Mouse (Mus musculus) spleen, adult 2 months (tissue): ENCODE measurements at regions not wholly inside any gene's neighbourhood (a gene's known extent, or its start where the extent isn't known, plus 50 kb on each side); places are given as distances from the start of the nearest gene placed in this dataset.

Experiments
- DNase-seq, 2 experiments: peaks; one replicate each; pipeline versions ENCODE4 v3.0.0 to v3.0.0-alpha.2; 2012 to 2021; ENCODE audit warnings: low spot score in 2 of 2, low read depth in 1 of 2
- H3K27ac ChIP-seq: fragments of 200-500 bp; 2 replicates; pipeline ENCODE4 v1.5.1; 2012; ENCODE audit warnings: low read length, inconsistent platforms; ENCODE audit not compliant: insufficient read depth
- H3K27me3 ChIP-seq: fragments of 200-500 bp; 2 replicates; pipeline ENCODE4 v1.6.1; 2012; ENCODE audit warnings: mild to moderate bottlenecking, moderate library complexity, low read length, inconsistent platforms; ENCODE audit not compliant: control insufficient read depth, insufficient read depth
- H3K36me3 ChIP-seq: fragments of 200-500 bp; 2 replicates; pipeline ENCODE4 v1.6.1; 2012; ENCODE audit warnings: mild to moderate bottlenecking, low read length, inconsistent platforms; ENCODE audit not compliant: control insufficient read depth, insufficient read depth
- H3K4me1 ChIP-seq: fragments of 200-500 bp; 2 replicates; pipeline ENCODE4 v1.6.1; 2011; ENCODE audit warnings: inconsistent platforms; ENCODE audit not compliant: control insufficient read depth, insufficient read depth, insufficient read length
- H3K4me3 ChIP-seq: fragments of 200-500 bp; 2 replicates; pipeline ENCODE4 v1.5.1; 2011; ENCODE audit warnings: mild to moderate bottlenecking, inconsistent platforms; ENCODE audit not compliant: insufficient read depth, insufficient read length; ENCODE audit errors: extremely low read depth
- CTCF ChIP-seq: fragments of 200-500 bp; IDR thresholded peaks from 2 replicates; pipeline ENCODE4 v1.5.1; 2011; ENCODE audit warnings: mild to moderate bottlenecking, inconsistent platforms; ENCODE audit not compliant: insufficient read depth, insufficient read length, insufficient replicate concordance; ENCODE audit errors: extremely low read depth
- POLR2A ChIP-seq: fragments of 200-500 bp; IDR thresholded peaks from 2 replicates; pipeline ENCODE4 v1.6.1; 2011; ENCODE audit warnings: low read depth, low read length, inconsistent platforms
- WGBS: fragments of 180-500 bp; shearing (Covaris S2); methylation state at CpG from one replicate; pipeline ENCODE4 v1.1.7; 2018; 5-methylcytosine and 5-hydroxymethylcytosine counted together

GRCm38 (mm10) chr3:38231506-38231905 is 253.1 kb downstream of the Ankrd50 start:
- 78% methylated on average over 3 of the region's 3 CpGs for WGBS
- TF ChIP-seq CTCF (no peak), POLR2A (no peak)
- DNase-seq, result no peak
- H3K27me3 ChIP-seq, result no peaks in the 10 kb centered on the region
- no peaks in the 10 kb centered on the region for H3K36me3 ChIP-seq
- H3K4me1 ChIP-seq, result no peaks in the 10 kb centered on the region
- no peak overlapping the region for H3K27ac ChIP-seq
- no peak overlapping the region for H3K4me3 ChIP-seq

GRCm38 (mm10) chr3:38230796-38231195 is 253.8 kb downstream of the Ankrd50 start:
- no peaks in the 10 kb centered on the region for H3K27me3 ChIP-seq
- TF ChIP-seq POLR2A (no peak), CTCF (no peak)
- no peaks in the 10 kb centered on the region for H3K36me3 ChIP-seq
- no peak for DNase-seq
- H3K27ac ChIP-seq, result no peak overlapping the region
- H3K4me3 ChIP-seq, result no peak overlapping the region
- WGBS, result 92% methylated on average over 6 of the region's 6 CpGs
- no peaks in the 10 kb centered on the region for H3K4me1 ChIP-seq

- H3K27me3 ChIP-seq, result no peaks in the 10 kb centered on the region
- H3K4me3 ChIP-seq, result no peak overlapping the region
- no peaks in the 10 kb centered on the region for H3K4me1 ChIP-seq
- no peak for DNase-seq
- 90% methylated on average over 5 of the region's 5 CpGs for WGBS
- H3K36me3 ChIP-seq, result no peaks in the 10 kb centered on the region
- no peak overlapping the region for H3K27ac ChIP-seq
- no peak for TF ChIP-seq POLR2A
- TF ChIP-seq CTCF, result no peak
These were observed 255.0 kb downstream of the Ankrd50 start for GRCm38 (mm10) chr3:38229686-38230085.

DNA sequence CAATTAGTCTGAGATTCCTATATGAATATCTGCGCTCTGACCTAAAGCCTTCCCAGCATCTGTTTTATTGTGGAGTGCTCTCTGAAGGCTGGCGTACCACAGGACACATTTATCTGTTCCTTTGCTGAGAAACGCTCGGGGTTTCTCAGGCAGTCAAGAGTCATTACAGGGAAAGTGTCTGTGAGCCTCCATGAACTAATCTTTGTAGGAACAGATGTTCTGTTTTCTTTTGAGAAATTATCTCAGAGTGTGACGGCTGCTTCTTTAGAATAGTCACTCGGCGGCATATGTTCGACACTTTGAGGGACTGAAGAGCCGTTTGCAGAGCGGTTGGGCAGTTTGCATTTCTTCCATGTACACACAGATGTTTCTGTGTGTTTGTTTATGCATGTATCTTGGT is 255.6 kb downstream of the Ankrd50 start:
- Histone ChIP-seq H3K27ac (no peak overlapping the region), H3K4me3 (no peak overlapping the region), H3K4me1 (no peaks in the 10 kb centered on the region), H3K27me3 (no peaks in the 10 kb centered on the region), H3K36me3 (no peaks in the 10 kb centered on the region)
- no peak for DNase-seq
- no peak for TF ChIP-seq CTCF
- no peak for TF ChIP-seq POLR2A
- 85% methylated on average over 10 of the region's 10 CpGs for WGBS

GRCm38 (mm10) chr3:38227596-38227995 is 257.0 kb downstream of the Ankrd50 start:
- Histone ChIP-seq H3K4me1 (no peaks in the 10 kb centered on the region), H3K36me3 (no peaks in the 10 kb centered on the region), H3K27me3 (no peaks in the 10 kb centered on the region), H3K4me3 (no peak overlapping the region), H3K27ac (no peak overlapping the region)
- WGBS, result 11% methylated on average over 6 of the region's 6 CpGs
- TF ChIP-seq POLR2A (no peak), CTCF (peak; percentile 80; the same call in 1 of the 2 replicates)
- DNase-seq, result peak; percentile 21 to 29

DNA sequence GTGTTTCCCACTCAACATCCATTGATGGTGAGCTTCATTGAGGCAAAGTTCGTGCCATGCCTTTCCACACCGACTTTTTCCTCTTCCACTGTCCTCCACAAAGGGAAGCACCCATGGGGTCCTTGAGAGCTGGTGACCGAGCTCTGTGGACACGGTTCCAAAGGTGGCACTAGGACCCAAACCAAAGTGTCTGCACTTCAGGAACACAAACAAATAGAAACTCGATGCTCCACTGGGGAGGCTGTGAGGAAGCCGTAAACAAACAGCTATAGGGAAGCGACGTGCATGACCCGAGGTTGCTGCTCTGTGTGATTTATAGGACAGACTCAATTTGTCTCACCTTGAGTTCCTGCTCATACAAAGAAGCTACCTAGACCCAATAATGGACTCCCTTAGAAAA is 257.5 kb downstream of the Ankrd50 start:
- Histone ChIP-seq H3K27ac (no peak overlapping the region), H3K27me3 (no peaks in the 10 kb centered on the region), H3K4me1 (no peaks in the 10 kb centered on the region), H3K36me3 (no peaks in the 10 kb centered on the region), H3K4me3 (no peak overlapping the region)
- no peak for DNase-seq
- WGBS, result 71% methylated on average over 9 of the region's 9 CpGs
- TF ChIP-seq CTCF (no peak), POLR2A (no peak)

DNA sequence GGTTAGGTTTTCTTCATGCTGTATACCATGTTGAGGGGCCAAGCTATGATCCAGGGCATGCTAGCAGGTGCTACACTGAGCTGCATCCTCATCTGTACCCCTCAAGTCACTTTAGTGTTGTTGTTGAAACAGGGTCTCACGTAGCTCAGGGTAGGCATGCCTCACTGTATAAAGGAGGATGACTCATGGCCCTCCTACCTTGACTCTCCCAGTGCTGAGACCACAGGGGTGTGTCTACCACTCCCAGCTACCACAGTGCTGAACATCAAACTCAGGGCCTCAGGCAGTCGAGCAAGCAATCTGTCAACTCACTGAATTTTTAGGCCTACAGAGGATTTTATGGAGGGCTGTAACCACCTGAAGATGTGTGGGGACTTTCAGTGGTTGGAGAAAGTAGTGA is 258.5 kb downstream of the Ankrd50 start:
- H3K4me1 ChIP-seq, result no peaks in the 10 kb centered on the region

More for the DNA sequence above, 258.5 kb downstream of the Ankrd50 start:
- 53% methylated on average over 2 of the region's 2 CpGs for WGBS
- Histone ChIP-seq H3K27me3 (no peaks in the 10 kb centered on the region), H3K36me3 (no peaks in the 10 kb centered on the region), H3K27ac (no peak overlapping the region), H3K4me3 (no peak overlapping the region)
- TF ChIP-seq CTCF (no peak), POLR2A (no peak)
- no peak for DNase-seq
